Mouse (Mus musculus) embryonic facial prominence, embryonic 11.5 days (tissue): Measurements from ENCODE around the gene Rhox3e. TPM values are rescaled to one million over a fixed set of nuclear protein-coding genes. Genes with fewer than 3 reads are reported as not detected.
A peak's percentile ranks its signal among the peaks of the same experiment; 100 is the strongest.
"Not testable (repeated sequence)": the region's sequence is repeated elsewhere in the genome, so short reads cannot be mapped to it uniquely, and the experiment has no call there.

ENCODE experiments used
- ATAC-seq: fragments of 200-750 bp; cut with Nextera tagmentation; replicated peaks from 2 replicates; pipeline ENCODE4 v1.8.0; 2017; ENCODE audit warnings: low read depth; ENCODE audit not compliant: insufficient number of reproducible peaks, low FRiP score, low TSS enrichment
- DNase-seq: peaks from one replicate; pipeline ENCODE4 v3.0.0-alpha.2; 2015; ENCODE audit warnings: low spot score
- H3K27ac ChIP-seq: fragments of 300-500 bp; sonication (generic); replicated peaks from 2 replicates; pipeline ENCODE4 v1.5.1; 2014; ENCODE audit warnings: mild to moderate bottlenecking, low read depth, low read length, control low read depth
- H3K27me3 ChIP-seq: fragments of 300-500 bp; sonication (generic); 2 replicates; pipeline ENCODE4 v1.6.1; 2014; ENCODE audit warnings: mild to moderate bottlenecking, low read length, moderate library complexity, mixed read lengths; ENCODE audit not compliant: control insufficient read depth, insufficient read depth
- H3K36me3 ChIP-seq: fragments of 300-500 bp; sonication (generic); replicated peaks from 2 replicates; pipeline ENCODE4 v1.6.1; 2014; ENCODE audit warnings: low read depth, mild to moderate bottlenecking, low read length, moderate library complexity, mixed read lengths; ENCODE audit not compliant: control insufficient read depth, insufficient read depth
- H3K4me1 ChIP-seq: fragments of 300-500 bp; sonication (generic); 2 replicates; pipeline ENCODE4 v1.6.1; 2014; ENCODE audit warnings: low read length, mixed read lengths; ENCODE audit not compliant: control insufficient read depth, insufficient read depth
- H3K4me2 ChIP-seq: fragments of 300-500 bp; sonication (generic); 2 replicates; pipeline ENCODE4 v1.6.1; 2014; ENCODE audit warnings: low read depth, mild to moderate bottlenecking, control low read depth, low read length, moderate library complexity
- H3K4me3 ChIP-seq: fragments of 300-500 bp; sonication (generic); 2 replicates; pipeline ENCODE4 v1.5.1; 2014; ENCODE audit warnings: low read depth, low read length, control low read depth
- H3K9ac ChIP-seq: fragments of 300-500 bp; sonication (generic); replicated peaks from 2 replicates; pipeline ENCODE4 v1.6.1; 2014; ENCODE audit warnings: mild to moderate bottlenecking, control low read depth, low read length
- H3K9me3 ChIP-seq: fragments of 300-500 bp; sonication (generic); replicated peaks from 2 replicates; pipeline ENCODE4 v1.6.1; 2016; ENCODE audit warnings: mild to moderate bottlenecking, low read length, inconsistent platforms, mixed read lengths; ENCODE audit not compliant: control insufficient read depth
- WGBS: fragments of 180-500 bp; shearing (Covaris S2); extraction: QIAGEN DNeasy Blood & Tissue Kit; methylation state at CpG from one replicate; pipeline ENCODE4 v1.1.7; 2014; 5-methylcytosine and 5-hydroxymethylcytosine counted together
- polyA plus RNA-seq: library from polyadenylated mRNA; unstranded; fragments of >200 nt; fragmentation: Nextera tagmentation; extraction: Ambion mirVana; gene quantifications from 2 replicates; pipeline ENCODE4 v1.2.1, GENCODE M21; 2014

Gene Rhox3e
- polyA plus RNA-seq = not detected in 2 replicates

GRCm38 (mm10) chrX:37541719-37542118 is at the start of gene Rhox3e:
Gene Rhox3e, plus strand, starts transcription at chrX:37542019.
- not testable (repeated sequence) for ATAC-seq, H3K9me3 ChIP-seq, DNase-seq

GRCm38 (mm10) chrX:37514059-37514458 is 27.8 kb upstream of the Rhox3e start, which contains the start of gene Rhox4d:
Gene Rhox4d, plus strand, starts transcription at chrX:37514359.
- not testable (repeated sequence) for ATAC-seq, H3K9ac ChIP-seq, H3K27ac ChIP-seq, H3K4me2 ChIP-seq, H3K9me3 ChIP-seq, H3K36me3 ChIP-seq, H3K27me3 ChIP-seq, DNase-seq, H3K4me1 ChIP-seq, H3K4me3 ChIP-seq
- 97% methylated on average over 14 of the region's 18 CpGs for WGBS

More at GRCm38 (mm10) chrX:37541719-37542118, at the start of gene Rhox3e:
- not testable (repeated sequence) for H3K36me3 ChIP-seq, H3K9ac ChIP-seq, H3K27me3 ChIP-seq, H3K4me2 ChIP-seq, H3K27ac ChIP-seq, H3K4me3 ChIP-seq, H3K4me1 ChIP-seq
- WGBS = no CpG with 5 or more reads among the region's 4 CpGs

GRCm38 (mm10) chrX:37530152-37530551 is 11.7 kb upstream of the Rhox3e start, which contains the start of gene Rhox2e:
Gene Rhox2e, plus strand, starts transcription at chrX:37530452.
- H3K27me3 ChIP-seq, H3K4me3 ChIP-seq, H3K9me3 ChIP-seq, H3K27ac ChIP-seq, H3K36me3 ChIP-seq, H3K4me1 ChIP-seq, ATAC-seq, DNase-seq, H3K9ac ChIP-seq, H3K4me2 ChIP-seq: not testable (repeated sequence)
- whole genome bisulfite sequencing = 96% methylated on average over 2 of the region's 8 CpGs

GRCm38 (mm10) chrX:37557112-37557511 is 15.3 kb downstream of the Rhox3e start, which contains the start of gene Rhox4e:
Gene Rhox4e, plus strand, starts transcription at chrX:37557412.
- 100% methylated on average over 10 of the region's 18 CpGs for WGBS
- H3K4me1 ChIP-seq, ATAC-seq: not testable (repeated sequence)

GRCm38 (mm10) chrX:37571105-37571504 is 29.3 kb downstream of the Rhox3e start, which contains the start of gene Rhox2f:
Gene Rhox2f, plus strand, starts transcription at chrX:37571405.
- ATAC-seq = not testable (repeated sequence)

More at GRCm38 (mm10) chrX:37557112-37557511, 15.3 kb downstream of the Rhox3e start, which contains the start of gene Rhox4e:
- H3K4me3 ChIP-seq, H3K4me2 ChIP-seq, H3K27me3 ChIP-seq, H3K36me3 ChIP-seq, DNase-seq, H3K9me3 ChIP-seq, H3K9ac ChIP-seq, H3K27ac ChIP-seq: not testable (repeated sequence)

GRCm38 (mm10) chrX:37572638-37573037 is 30.8 kb downstream of the Rhox3e start:
- not testable (repeated sequence) for H3K4me1 ChIP-seq, ATAC-seq, H3K9me3 ChIP-seq, H3K27ac ChIP-seq, H3K9ac ChIP-seq, H3K36me3 ChIP-seq, H3K27me3 ChIP-seq, H3K4me3 ChIP-seq, H3K4me2 ChIP-seq
- peak; percentile 9 for DNase-seq
- WGBS = 70% methylated on average over 2 of the region's 2 CpGs

More at GRCm38 (mm10) chrX:37571105-37571504, 29.3 kb downstream of the Rhox3e start, which contains the start of gene Rhox2f:
- not testable (repeated sequence) for H3K27ac ChIP-seq, H3K36me3 ChIP-seq, H3K9ac ChIP-seq, H3K4me1 ChIP-seq, H3K27me3 ChIP-seq, H3K4me3 ChIP-seq, DNase-seq, H3K9me3 ChIP-seq, H3K4me2 ChIP-seq
- WGBS = 88% methylated on average over 6 of the region's 8 CpGs

GRCm38 (mm10) chrX:37580692-37581091 is 38.9 kb downstream of the Rhox3e start, which contains the start of gene Rhox3f:
Gene Rhox3f, plus strand, starts transcription at chrX:37580992.
- H3K4me1 ChIP-seq, H3K27ac ChIP-seq, H3K4me3 ChIP-seq, H3K27me3 ChIP-seq, ATAC-seq, H3K4me2 ChIP-seq, H3K36me3 ChIP-seq, H3K9ac ChIP-seq, H3K9me3 ChIP-seq, DNase-seq: not testable (repeated sequence)
